In genomic region chr1:91397927-91398259, GRCm38 (mm10) we compare ENCODE assay signal across 8 mouse cellular contexts. TPM values are rescaled to one million over a fixed set of nuclear protein-coding genes. Genes with fewer than 3 reads are reported as not detected.
DNase-seq lines count a peak whose midpoint lies in the region; ATAC-seq and TF ChIP-seq lines count a peak whose summit lies in the region.

No protein-coding gene starts in this region.

- peak overlapping the region; percentile 91 for H3K27ac ChIP-seq in heart, embryonic 13.5 days (replicated peaks)
- H3K27ac ChIP-seq in forebrain, embryonic 15.5 days (replicated peaks): peak overlapping the region; percentile 87
- peak overlapping the region; percentile 90 for H3K27ac ChIP-seq in limb, embryonic 15.5 days
- 0 out of 2 replicates have a peak overlapping the region, but pooled peaks have one; percentile 66 for H3K27ac ChIP-seq in olfactory bulb, adult 2 months (ENCODE audit: insufficient read depth, low read depth, low read length)

- no peak for DNase-seq in heart, postnatal 36 days
- peak; percentile 48 for DNase-seq in MN1 (ENCODE audit: low spot score)
- no peak for DNase-seq in thymus, postnatal 36 days
- DNase-seq in embryo, embryonic 9.5 days (ENCODE audit: extremely low spot score): no peak

- intact Hi-C loops in heart, postnatal 36 days (cut with DNase I): loop anchor here (5.0 kb wide), 1 partner anchor 146 kb away; the partner anchor contains the start of gene Ube2f

- no peak for ATAC-seq in heart, embryonic 13.5 days (ENCODE audit: extremely low read depth, insufficient number of reproducible peaks, low FRiP score, low TSS enrichment)
- ATAC-seq in forebrain, embryonic 15.5 days (replicated peaks): no peak
- ATAC-seq in limb, embryonic 15.5 days (ENCODE audit: insufficient number of reproducible peaks, low FRiP score, low TSS enrichment, low read depth): no peak

- peak overlapping the region; percentile 97 for H3K9ac ChIP-seq in heart, embryonic 13.5 days
- H3K9ac ChIP-seq in forebrain, embryonic 15.5 days (replicated peaks): peak overlapping the region; percentile 88
- peak overlapping the region; percentile 97 for H3K9ac ChIP-seq in limb, embryonic 15.5 days

- whole genome bisulfite sequencing in heart, embryonic 13.5 days: under 1% methylated on average over 12 of the region's 12 CpGs
- under 1% methylated on average over 12 of the region's 12 CpGs for WGBS in forebrain, embryonic 15.5 days
- WGBS in limb, embryonic 15.5 days: 1% methylated on average over 12 of the region's 12 CpGs
- under 1% methylated on average over 12 of the region's 12 CpGs for WGBS in olfactory bulb, adult 2 months

- TF ChIP-seq CTCF in olfactory bulb, adult 2 months (IDR thresholded peaks at IDR 0.05; ENCODE audit: insufficient read depth, low read depth, low read length): no peak

- peaks cover 13% of the 10 kb centered on the region for H3K27me3 ChIP-seq in heart, embryonic 13.5 days (replicated peaks)
- H3K27me3 ChIP-seq in forebrain, embryonic 15.5 days: no peaks in the 10 kb centered on the region
- H3K27me3 ChIP-seq in limb, embryonic 15.5 days: no peaks in the 10 kb centered on the region

- peak overlapping the region; percentile 94 for H3K4me3 ChIP-seq in heart, embryonic 13.5 days
- peak overlapping the region; percentile 86 for H3K4me3 ChIP-seq in forebrain, embryonic 15.5 days
- peak overlapping the region; percentile 89 for H3K4me3 ChIP-seq in limb, embryonic 15.5 days
- H3K4me3 ChIP-seq in olfactory bulb, adult 2 months (ENCODE audit: insufficient read depth, low read depth, low read length): peak overlapping the region; percentile 95

- H3K4me2 ChIP-seq in heart, embryonic 13.5 days: peak overlapping the region; percentile 86
- H3K4me2 ChIP-seq in forebrain, embryonic 15.5 days (replicated peaks): peak overlapping the region; percentile 87
- peak overlapping the region; percentile 69 for H3K4me2 ChIP-seq in limb, embryonic 15.5 days

- TF ChIP-seq POLR2A in olfactory bulb, adult 2 months (IDR thresholded peaks at IDR 0.05; ENCODE audit: insufficient read depth, low read depth, low read length): no peak

- no peaks in the 10 kb centered on the region for H3K9me3 ChIP-seq in heart, embryonic 13.5 days
- H3K9me3 ChIP-seq in forebrain, embryonic 15.5 days: no peaks in the 10 kb centered on the region
- no peaks in the 10 kb centered on the region for H3K9me3 ChIP-seq in limb, embryonic 15.5 days

- peaks cover 28% of the 10 kb centered on the region for H3K4me1 ChIP-seq in heart, embryonic 13.5 days
- H3K4me1 ChIP-seq in forebrain, embryonic 15.5 days: peaks cover 33% of the 10 kb centered on the region
- peaks cover 18% of the 10 kb centered on the region for H3K4me1 ChIP-seq in limb, embryonic 15.5 days
- H3K4me1 ChIP-seq in olfactory bulb, adult 2 months (ENCODE audit: control insufficient read depth, insufficient read depth, low read length): peaks cover 2% of the 10 kb centered on the region

- H3K36me3 ChIP-seq in heart, embryonic 13.5 days: peaks cover 35% of the 10 kb centered on the region
- peaks cover 4% of the 10 kb centered on the region; the same call in 1 of the 2 replicates for H3K36me3 ChIP-seq in forebrain, embryonic 15.5 days
- peaks cover 11% of the 10 kb centered on the region; the same call in 1 of the 2 replicates for H3K36me3 ChIP-seq in limb, embryonic 15.5 days

RNA-seq across cellular contexts. Expression of gene Ilkap, which starts 0.7 kb away (rescaled TPM):
- 92.0 and 107 TPM in 2 replicates for polyA plus RNA-seq in heart, embryonic 13.5 days (2015; fragmentation: Nextera tagmentation; extraction: Ambion mirVana)
- 10 to 100 TPM; 47.4 to 51.9 TPM for total RNA-seq in heart, postnatal 36 days (2021)
- polyA plus RNA-seq in forebrain, embryonic 15.5 days (2015; fragmentation: Nextera tagmentation; extraction: Ambion mirVana): 167 and 177 TPM in 2 replicates
- 143 and 155 TPM in 2 replicates for polyA plus RNA-seq in limb, embryonic 15.5 days (2015; fragmentation: Nextera tagmentation; extraction: Ambion mirVana)
- polyA plus RNA-seq in olfactory bulb, adult 2 months (2012; ENCODE audit: insufficient read depth, insufficient read length, low replicate concordance, missing spikeins): not detected in 2 replicates

RNA-seq across cellular contexts. Expression of gene Hes6, which starts 15.9 kb away (rescaled TPM):
- 61.5 and 70.9 TPM in 2 replicates for polyA plus RNA-seq in heart, embryonic 13.5 days (2015; fragmentation: Nextera tagmentation; extraction: Ambion mirVana)
- 10 to 100 TPM; 18.0 to 20.1 TPM for total RNA-seq in heart, postnatal 36 days (2021)
- polyA plus RNA-seq in forebrain, embryonic 15.5 days (2015; fragmentation: Nextera tagmentation; extraction: Ambion mirVana): 260 and 267 TPM in 2 replicates
- 73.6 and 91.2 TPM in 2 replicates for polyA plus RNA-seq in limb, embryonic 15.5 days (2015; fragmentation: Nextera tagmentation; extraction: Ambion mirVana)
- polyA plus RNA-seq in olfactory bulb, adult 2 months (2012; ENCODE audit: insufficient read depth, insufficient read length, low replicate concordance, missing spikeins): not detected in 2 replicates

RNA-seq across cellular contexts. Expression of gene Erfe, which starts 31.7 kb away (rescaled TPM):
- polyA plus RNA-seq in heart, embryonic 13.5 days (2015; fragmentation: Nextera tagmentation; extraction: Ambion mirVana): 1.3 and 1.8 TPM in 2 replicates
- total RNA-seq in heart, postnatal 36 days (2021): not detected
- 0.20 TPM in 2 replicates for polyA plus RNA-seq in forebrain, embryonic 15.5 days (2015; fragmentation: Nextera tagmentation; extraction: Ambion mirVana)
- 1.6 and 2.1 TPM in 2 replicates for polyA plus RNA-seq in limb, embryonic 15.5 days (2015; fragmentation: Nextera tagmentation; extraction: Ambion mirVana)
- polyA plus RNA-seq in olfactory bulb, adult 2 months (2012; ENCODE audit: insufficient read depth, insufficient read length, low replicate concordance, missing spikeins): not detected in 2 replicates

RNA-seq across cellular contexts. Expression of gene Klhl30, which starts 47.1 kb away (rescaled TPM):
- 43.7 and 48.6 TPM in 2 replicates for polyA plus RNA-seq in heart, embryonic 13.5 days (2015; fragmentation: Nextera tagmentation; extraction: Ambion mirVana)
- total RNA-seq in heart, postnatal 36 days (2021): 10 to 100 TPM; 36.6 to 48.8 TPM
- 0.08 TPM in 1 of 2 replicates, not detected in the other for polyA plus RNA-seq in forebrain, embryonic 15.5 days (2015; fragmentation: Nextera tagmentation; extraction: Ambion mirVana)
- polyA plus RNA-seq in limb, embryonic 15.5 days (2015; fragmentation: Nextera tagmentation; extraction: Ambion mirVana): 2.1 and 7.7 TPM in 2 replicates
- not detected in 2 replicates for polyA plus RNA-seq in olfactory bulb, adult 2 months (2012; ENCODE audit: insufficient read depth, insufficient read length, low replicate concordance, missing spikeins)

Comparison
In these comparisons a context has a peak if more than half of its experiments do, and no peak if none do; other contexts are left out.
1. RNA of gene Ilkap, which starts 0.7 kb away (polyA plus RNA-seq): 167 to 177 TPM in forebrain, embryonic 15.5 days, 143 to 155 TPM in limb, embryonic 15.5 days and 92.0 to 107 TPM in heart, embryonic 13.5 days; not detected in olfactory bulb, adult 2 months; every median in the first group is over 10 times any median in the second.
2. Peak in every context shown above with its lines, with median percentiles within 50 percentile points of each other: H3K27ac ChIP-seq, H3K4me2 ChIP-seq, H3K4me3 ChIP-seq and H3K9ac ChIP-seq.